In the genomic region with DNA sequence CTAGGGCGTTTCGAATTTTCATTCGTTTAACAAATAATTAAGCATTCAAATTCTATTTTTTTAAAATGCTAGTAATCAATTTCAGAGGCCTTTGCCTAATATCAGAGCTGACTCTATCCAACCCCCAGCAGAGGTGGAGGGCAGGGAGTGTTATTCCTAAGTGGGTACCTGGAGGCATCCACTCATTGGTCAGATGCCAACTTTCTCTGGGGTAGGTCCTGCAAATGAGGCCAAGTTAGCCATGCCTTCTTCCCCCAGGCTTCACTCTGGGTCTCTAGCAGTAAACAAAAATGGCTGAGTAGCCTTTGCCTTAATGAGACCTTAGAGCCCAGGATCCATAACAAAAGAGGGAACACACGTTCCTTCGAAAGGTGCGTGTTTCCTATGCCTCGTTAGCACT, we compare ENCODE assay signal across 25 mouse cellular contexts. TPM values are rescaled to one million over a fixed set of nuclear protein-coding genes. Genes with fewer than 3 reads are reported as not detected.
DNase-seq lines count a peak whose midpoint lies in the region; ATAC-seq and TF ChIP-seq lines count a peak whose summit lies in the region.
"Had no signal": no experiment of that assay in that cellular context is flagged by ENCODE, and none has a peak within 500 bp of the region (broad histone marks: within the 10 kb centered on the region; RNA-seq: fewer than 3 reads in every experiment).

No protein-coding gene starts in this region.

- TF ChIP-seq POLR2A in cerebellum, adult 2 months (IDR thresholded peaks at IDR 0.05; ENCODE audit: borderline replicate concordance, insufficient read depth, low read length): no peak

- peak; percentile 40 to 54 for DNase-seq in cerebellum, adult 2 months
- peak; percentile 63 to 68 for DNase-seq in cerebellum, postnatal 10 days
- DNase-seq in cerebellum, postnatal 4 days (ENCODE audit: low spot score in 2 of 2): no peak
- peak; percentile 15 for DNase-seq in gastrocnemius, adult 2 months
- DNase-seq in gastrocnemius, postnatal 10 days: no peak
- DNase-seq: adrenal gland, adult 8-10 months; adrenal gland, postnatal 25 days; gastrocnemius, postnatal 36 days; heart, adult 2 months; heart, postnatal 14 days; heart, postnatal 4 days; kidney, adult 18-20 months; kidney, adult 9 months had no signal

- intact Hi-C loops in gastrocnemius, adult 2 months (cut with DNase I): loop anchor here (2.0 kb wide), 1 partner anchor 34 kb away; no protein-coding TSS in a partner anchor

- H3K4me1 ChIP-seq in cerebellum, adult 2 months (ENCODE audit: control insufficient read depth, insufficient read depth, low read length): peaks cover 80% of the 10 kb centered on the region
- H3K4me1 ChIP-seq: embryonic facial prominence, embryonic 12.5 days had no signal

- peak overlapping the region; percentile 52; the same call in 1 of the 2 replicates for H3K27ac ChIP-seq in cerebellum, adult 2 months (ENCODE audit: insufficient read depth, low read length)
- peak overlapping the region; percentile 84 for H3K27ac ChIP-seq in gastrocnemius, adult 2 months
- H3K27ac ChIP-seq: embryonic facial prominence, embryonic 12.5 days; embryonic facial prominence, embryonic 15.5 days; heart, adult 2 months; heart, embryonic 10.5 days; heart, embryonic 13.5 days; hindbrain, embryonic 14.5 days; hindbrain, postnatal 0 days had no signal

- no peaks in the 10 kb centered on the region for H3K27me3 ChIP-seq in cerebellum, adult 2 months (ENCODE audit: control insufficient read depth, insufficient read depth, low read length)
- H3K27me3 ChIP-seq: embryonic facial prominence, embryonic 12.5 days; embryonic facial prominence, embryonic 15.5 days; heart, embryonic 13.5 days had no signal

- no peak for ATAC-seq in cerebellum, adult (ENCODE audit: insufficient number of reproducible peaks, low FRiP score, low TSS enrichment)
- ATAC-seq: activated CD4-positive, CD25-positive, alpha-beta regulatory T cell, adult 4 months; forebrain, embryonic 16.5 days; hindbrain, postnatal 0 days; inflammation-experienced regulatory T-cells, adult 6 months; intestine, embryonic 16.5 days had no signal

- 51% methylated on average over 7 of the region's 7 CpGs for WGBS in cerebellum, adult 2 months

- H3K4me3 ChIP-seq in cerebellum, adult 2 months (replicated peaks; ENCODE audit: insufficient read depth, low read depth, low read length): no peak overlapping the region
- H3K4me3 ChIP-seq in gastrocnemius, adult 2 months: no peak overlapping the region
- H3K4me3 ChIP-seq: embryonic facial prominence, embryonic 12.5 days; embryonic facial prominence, embryonic 15.5 days; heart, adult 2 months; heart, embryonic 10.5 days; heart, embryonic 13.5 days had no signal

- TF ChIP-seq CTCF in cerebellum, adult 2 months (IDR thresholded peaks at IDR 0.05; ENCODE audit: borderline replicate concordance, insufficient read depth, low read depth, low read length): no peak
- TF ChIP-seq CTCF in gastrocnemius, adult 2 months (IDR thresholded peaks at IDR 0.05): no peak

RNA-seq across cellular contexts. Expression of a gene that starts 15.9 kb away (rescaled TPM):
- polyA plus RNA-seq in cerebellum, adult 2 months (2012; rRNA removed): 339 and 347 TPM in 2 replicates
- total RNA-seq in gastrocnemius, adult 2 months (2021): 10 to 100 TPM; 10.5 to 14.0 TPM
- 10 to 100 TPM; 34.9 to 36.6 TPM for total RNA-seq in gastrocnemius, postnatal 10 days (2021)
- total RNA-seq: granulocyte monocyte progenitor cell, adult 5-6 weeks had no signal

Comparison
In these comparisons a context has a peak if more than half of its experiments do, and no peak if none do; other contexts are left out.
1. DNase-seq: peak in cerebellum, adult 2 months (2 of 2), cerebellum, postnatal 10 days (2 of 2) and gastrocnemius, adult 2 months (single experiment); none in cerebellum, postnatal 4 days (0 of 2) and gastrocnemius, postnatal 10 days (single experiment).